Mouse (Mus musculus) retina, adult 2 months (tissue): Measurements from ENCODE around the gene Rhbdd3.
"Not testable (repeated sequence)": the region's sequence is repeated elsewhere in the genome, so short reads cannot be mapped to it uniquely, and the experiment has no call there.

ENCODE experiments used
- DNase-seq: peaks from one replicate; pipeline ENCODE4 v3.0.0-alpha.2; 2012; ENCODE audit warnings: low read depth, low spot score

Gene Rhbdd3

DNA sequence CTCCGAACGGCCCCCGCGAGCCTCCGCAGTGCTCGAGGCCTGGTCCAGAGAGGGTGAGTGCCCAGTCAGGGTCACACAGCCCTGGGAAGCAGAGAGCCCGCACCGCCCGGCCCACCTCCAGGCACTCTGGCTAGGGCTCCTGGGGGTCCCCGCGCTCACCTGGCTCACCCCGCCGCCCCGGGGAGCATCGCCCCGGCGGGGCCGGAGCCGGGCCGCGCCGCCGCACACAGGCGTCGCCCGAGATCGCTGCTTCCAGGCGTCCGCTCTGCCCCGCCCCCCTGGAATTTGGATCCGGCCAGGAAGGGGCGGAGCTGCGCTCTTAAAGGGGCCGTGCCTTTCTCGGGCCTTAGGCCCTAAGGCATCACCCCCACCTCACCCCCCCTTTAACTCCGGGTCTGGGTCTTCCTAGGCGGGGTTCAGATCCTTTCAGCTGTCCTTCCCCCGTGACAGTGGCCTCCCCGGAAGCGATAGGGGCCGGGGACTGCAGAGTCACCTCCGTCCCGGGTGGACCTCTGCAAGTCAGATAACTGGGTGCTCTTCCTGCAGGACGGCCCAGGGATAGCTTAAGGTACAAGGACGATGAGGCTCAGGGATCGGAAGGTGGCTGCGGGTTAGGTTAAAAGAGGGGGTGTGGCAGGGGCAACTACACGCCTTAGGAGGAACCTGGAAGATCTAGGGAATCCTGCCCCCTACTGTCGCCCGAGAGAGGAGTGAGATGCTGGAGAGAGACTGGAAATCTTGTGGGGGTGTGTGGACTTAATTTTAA, 33.5 kb upstream of the Rhbdd3 start, which contains the start of gene Gas2l1:
TSS of gene Gas2l1 (minus strand) at position 272 of the 766 bp plus-strand sequence.
- DNase-seq: peak; percentile 65

DNA sequence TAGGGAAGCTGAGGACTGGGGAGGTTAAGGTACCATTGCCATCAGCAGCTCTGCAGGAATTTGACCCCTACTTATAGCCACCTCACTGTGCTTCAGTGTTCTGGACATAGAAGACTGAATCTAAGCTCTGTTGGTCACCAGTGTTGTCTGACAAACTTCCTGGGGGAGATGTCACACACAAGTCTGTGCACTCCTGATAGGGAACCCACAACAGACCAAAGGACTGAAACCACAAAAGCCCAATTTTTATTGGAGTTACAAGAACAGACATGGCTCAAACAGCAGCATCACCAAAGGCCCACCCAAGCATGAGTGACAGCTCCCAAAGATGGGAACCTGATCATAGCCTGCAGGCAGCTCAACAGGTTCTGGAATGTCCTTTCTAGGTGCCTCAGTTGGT, 31.7 kb upstream of the Rhbdd3 start:
- DNase-seq: no peak

DNA sequence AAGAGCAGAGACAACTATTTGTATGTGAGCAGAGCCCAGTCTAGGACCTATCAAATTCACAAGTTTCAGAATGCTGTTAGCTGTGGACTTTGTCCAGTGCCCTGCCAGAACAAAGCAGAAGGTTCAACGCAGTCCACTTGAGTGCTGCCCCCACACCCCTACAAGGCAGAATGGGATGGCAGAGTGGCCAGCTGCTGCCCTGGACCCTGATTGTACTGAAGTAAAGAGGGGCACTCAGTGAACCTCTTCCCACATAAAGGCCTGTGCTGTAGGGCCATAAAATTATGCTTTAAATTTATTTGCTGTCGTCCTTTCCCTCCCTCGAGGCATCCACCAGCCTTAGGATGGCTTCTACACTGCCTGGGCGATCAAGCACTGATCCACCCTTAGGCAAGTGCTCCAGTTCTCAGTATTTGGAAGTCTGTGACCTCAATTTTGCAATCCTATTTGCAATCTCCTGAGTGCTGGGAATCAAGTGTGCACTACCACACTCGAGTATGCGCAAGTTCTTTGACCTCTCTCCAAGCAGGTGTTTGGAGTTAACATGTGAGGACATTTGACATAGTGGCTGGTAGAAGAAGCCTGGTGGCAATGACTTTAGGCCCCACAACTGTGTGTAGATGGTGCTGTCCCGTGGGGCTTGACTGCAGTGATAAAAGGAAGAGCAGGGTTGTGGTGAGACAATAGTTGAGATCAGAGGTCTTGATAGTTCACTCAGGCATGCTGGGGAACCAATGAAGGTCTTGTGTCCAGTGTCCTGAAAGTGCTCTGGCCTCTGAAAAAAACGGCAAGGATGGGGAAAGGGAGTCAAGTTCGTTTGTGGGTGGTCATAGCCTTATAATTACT, 30.4 kb upstream of the Rhbdd3 start:
- no peak for DNase-seq

DNA sequence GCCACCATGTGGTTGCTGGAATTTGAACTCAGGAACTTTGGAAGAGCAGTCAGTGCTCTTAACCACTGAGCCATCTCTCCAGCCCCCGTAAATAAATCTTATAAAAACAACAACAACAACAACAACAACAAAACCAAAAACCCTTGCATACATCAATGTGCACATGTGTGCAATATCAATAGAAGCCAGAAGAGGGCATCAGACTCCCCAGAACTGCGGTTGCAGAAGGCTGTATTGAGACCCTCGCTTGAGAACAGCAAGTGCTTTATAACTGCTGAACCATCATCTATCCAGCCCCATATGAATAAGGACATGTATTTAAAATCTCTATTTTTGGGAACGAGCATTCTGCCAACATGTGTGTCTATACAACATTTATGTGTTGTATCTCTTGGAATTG, 23.8 kb upstream of the Rhbdd3 start:
- no peak for DNase-seq

DNA sequence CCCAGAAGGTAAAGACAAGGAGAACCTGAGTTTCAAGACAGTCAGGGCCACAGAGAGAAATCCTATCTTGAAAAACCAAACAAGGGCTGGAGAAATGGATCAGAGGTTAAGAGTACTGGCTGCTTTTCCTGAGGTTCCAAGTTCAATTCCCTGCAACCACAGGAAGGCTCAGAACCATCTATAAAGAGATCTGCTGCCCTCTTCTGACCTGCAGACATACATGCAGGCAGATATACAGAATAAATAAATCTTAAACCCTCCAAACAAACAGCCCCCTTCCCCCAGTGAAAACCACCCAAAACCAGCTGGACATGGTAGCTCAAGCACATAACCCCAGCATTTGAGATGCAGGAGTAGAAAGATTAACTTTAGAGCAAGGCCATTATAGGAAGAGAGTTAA, 23.0 kb upstream of the Rhbdd3 start:
- no peak for DNase-seq

DNA sequence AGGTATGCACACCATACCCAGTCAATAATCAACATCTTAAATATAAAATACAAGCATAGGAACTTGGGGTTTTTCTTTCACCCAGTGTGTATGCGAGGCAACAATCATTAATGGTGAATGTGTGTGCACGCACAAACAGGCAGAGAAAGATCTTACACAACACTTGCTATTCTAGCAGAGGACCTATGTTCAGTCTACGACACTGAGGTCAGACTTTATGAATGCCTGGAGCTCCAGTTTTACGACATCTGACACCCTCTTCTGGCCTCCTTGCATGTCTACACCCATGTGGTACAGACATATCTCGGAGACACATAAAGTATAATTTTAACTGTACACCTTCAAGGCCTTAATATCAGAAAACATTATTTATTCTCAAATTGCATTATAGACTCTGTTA, 21.9 kb upstream of the Rhbdd3 start:
- not testable (repeated sequence) for DNase-seq

DNA sequence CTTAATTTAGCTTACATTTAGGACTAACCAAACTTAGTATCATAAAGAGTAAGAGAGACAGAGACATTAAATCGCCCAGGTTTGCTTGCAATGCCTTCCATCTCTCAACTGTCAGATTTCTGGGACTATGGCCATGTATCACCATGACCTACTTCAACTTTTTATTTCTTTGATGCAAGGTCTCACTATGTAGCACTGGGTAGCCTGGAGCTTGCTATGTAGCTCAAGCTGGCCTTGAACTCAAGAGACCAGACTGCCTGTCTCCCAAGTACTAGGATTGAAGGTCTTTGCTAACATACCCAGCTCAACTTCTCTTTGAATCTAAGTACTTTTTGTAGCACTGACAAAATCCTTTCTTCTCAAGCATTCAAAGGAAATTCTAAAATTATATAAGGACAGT, 9.6 kb upstream of the Rhbdd3 start:
- no peak for DNase-seq

DNA sequence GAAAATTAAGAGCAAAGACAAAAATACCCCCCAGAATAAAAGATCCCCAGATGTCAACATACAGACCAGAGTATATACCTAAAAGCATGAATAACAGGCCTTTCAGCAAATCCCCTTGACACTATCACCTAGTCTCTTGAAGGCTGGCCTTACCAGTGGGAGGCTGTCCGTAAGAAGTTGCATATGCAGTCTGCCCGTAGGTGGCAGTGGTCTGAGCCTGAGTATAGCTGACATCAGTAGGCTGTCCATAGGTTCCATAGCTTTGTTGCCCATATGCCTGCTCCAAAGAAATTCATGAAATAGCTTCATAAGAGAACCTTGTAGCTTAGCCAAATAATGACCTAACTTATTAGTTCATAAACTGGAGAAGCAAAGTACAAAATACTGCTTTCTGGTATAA, 7.0 kb upstream of the Rhbdd3 start:
- DNase-seq: no peak

DNA sequence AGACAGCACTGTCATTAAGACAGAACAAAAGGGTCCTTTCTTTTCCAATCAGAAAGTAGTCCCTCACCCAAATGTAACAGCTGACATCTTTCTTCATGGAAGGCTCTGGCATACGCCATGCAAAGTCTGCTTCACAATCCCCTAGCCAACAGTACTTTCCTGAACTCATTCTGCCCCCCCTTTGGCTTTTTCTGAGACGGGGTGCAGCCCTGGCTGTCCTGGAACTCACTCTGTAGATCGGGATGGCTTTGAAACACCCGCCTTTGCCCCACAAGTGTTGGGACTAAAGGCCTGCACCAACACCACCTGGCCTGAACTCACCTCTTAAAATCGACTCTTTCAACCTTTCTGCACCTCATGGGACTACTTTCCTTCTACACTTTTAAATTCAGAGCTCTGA, 2.8 kb upstream of the Rhbdd3 start:
- DNase-seq: no peak

DNA sequence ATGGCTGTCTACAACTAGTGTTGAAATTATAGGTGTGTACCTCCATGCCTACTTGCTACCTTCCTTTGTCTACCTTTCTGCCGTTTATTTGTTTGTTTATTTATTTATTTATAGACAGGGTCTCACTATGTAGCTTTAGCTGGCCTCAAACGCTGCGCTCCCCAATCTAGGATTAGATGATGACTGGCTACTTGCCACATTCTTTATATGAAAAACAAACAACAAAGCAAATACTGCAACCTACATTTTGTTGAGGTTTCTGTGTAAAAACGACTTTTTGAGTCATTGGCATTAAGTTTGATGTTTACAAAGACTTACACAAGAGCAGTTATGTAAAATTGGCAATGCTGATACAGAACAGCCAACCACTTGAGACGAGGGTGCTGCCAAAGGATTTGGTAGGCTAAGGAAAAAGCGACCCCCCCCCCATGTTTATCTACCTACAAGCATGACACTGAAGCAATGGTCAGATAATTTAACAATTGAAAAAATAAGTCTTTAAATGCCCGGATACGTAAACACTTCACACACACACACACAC, 2.2 kb upstream of the Rhbdd3 start:
- DNase-seq: no peak

DNA sequence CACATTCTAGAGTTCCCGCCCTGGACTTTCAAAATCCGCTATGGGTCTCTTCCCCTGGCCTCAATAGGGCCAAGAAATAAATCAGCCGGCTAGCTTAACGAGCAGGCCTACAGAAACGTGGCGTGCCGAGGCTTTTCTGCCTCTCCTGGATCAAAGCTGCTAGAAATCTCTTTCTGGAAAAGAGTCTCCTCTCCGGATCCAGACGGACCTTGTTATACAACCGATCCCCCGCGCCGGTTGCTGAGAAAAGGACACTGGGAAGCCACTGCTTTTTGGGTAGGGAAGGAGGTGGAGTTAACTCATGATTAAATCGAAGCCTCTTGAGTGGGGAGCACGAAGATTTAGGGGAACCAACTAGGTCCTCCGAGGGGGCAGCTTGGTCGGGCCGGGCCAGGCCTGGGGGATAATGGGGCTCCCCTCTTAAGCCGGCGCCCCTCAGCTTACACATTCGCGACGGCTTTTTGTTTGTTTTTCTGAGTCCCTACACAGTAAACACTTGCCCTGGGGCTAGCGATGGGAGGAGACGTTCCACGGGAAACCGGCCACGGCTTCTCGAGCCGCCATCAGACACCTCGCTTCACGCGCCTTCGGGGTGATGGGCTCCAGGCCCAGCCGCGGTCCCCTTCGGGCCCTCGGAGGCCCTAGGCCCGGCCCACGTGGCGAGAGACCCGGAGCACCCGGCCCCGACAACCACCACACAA, 541 bp upstream of the Rhbdd3 start:
- no peak for DNase-seq

DNA sequence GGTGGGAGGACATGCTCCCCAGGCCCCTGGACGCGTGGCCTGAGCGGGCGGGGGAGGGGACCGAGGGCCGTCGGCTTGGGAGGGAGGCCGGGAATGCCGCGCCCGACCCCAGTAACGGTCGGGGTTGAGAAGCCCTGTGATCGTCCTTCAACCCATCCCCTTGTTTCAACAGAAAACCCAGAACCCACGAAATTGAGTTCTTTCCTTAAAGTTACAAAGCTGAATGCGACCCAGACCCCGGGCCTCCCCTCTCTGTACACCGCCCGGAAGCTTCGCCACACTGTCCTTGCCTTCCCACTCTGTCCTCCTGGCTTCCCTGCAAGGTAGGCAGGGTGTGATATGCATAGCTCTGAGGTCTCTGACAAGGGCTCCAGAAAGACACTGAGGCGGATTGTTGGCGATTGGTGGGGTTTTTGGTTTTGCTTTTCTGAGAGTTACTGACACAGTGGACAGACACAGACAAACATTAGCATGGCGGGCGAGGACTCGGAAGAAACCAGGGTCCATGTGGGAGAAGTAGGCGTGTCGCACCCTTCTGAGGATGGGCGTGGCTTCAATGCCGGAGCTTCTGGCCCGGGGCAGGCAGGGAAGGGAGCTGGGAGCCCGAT, 954 bp downstream of the Rhbdd3 start:
- DNase-seq: peak; percentile 57

DNA sequence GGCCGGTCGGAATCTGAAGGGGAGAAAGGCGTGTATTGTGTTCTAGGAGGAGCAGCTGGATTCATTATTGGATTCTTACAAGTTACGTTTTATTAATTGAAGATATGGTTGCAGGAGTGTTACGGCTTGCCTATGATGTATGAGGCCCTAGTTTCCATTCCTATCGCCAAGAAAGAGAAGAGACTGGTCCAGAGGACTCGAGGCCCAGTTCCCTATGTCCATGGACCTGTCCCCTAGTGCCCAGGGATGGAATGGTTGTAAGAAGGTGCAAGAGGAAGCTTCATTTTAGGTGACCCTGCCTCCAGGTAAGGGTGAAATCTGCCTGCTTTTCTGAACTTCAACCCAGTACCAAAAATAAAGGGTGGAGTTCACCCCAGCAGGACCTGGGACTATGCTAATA, 1.6 kb downstream of the Rhbdd3 start:
- no peak for DNase-seq

DNA sequence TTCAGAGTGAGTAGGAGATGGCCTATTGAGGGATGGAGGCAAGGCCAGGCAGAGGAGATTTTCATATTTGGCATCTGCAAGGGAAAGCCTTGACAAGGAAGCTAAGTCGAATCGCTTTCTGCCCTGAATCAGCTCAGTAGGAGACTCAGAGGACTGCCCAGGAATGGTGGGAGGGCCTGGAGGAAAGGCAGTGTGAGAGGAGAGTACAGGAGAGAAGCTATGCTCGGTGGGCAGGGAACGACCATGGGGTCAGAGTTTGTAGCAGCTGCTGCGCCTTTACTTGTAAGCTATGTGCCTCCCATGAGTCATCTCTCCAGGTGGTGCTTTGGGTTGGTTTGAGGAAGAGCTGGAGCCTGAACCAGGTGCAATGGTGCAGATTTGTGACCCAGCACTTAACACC, 2.1 kb downstream of the Rhbdd3 start:
- DNase-seq: no peak

DNA sequence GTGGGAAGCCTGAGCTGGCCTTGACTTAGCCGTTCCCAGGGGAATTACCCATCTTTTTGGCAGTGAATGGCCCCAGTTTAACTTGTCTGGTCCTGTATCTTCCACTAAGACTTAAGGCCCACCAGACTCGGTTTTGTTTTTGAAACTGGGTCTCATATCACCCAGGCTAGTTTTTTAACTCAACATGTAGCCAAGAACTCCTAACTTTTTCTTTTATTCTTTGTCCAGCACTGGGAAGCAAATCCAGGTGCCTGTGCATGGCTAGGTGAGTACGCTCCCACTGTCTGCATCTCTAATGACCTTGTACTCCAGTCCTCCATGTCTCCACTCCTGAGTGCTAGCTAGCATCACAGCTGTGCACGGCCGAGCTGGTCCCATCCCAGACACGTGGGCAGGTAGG, 2.9 kb downstream of the Rhbdd3 start:
- DNase-seq: no peak

DNA sequence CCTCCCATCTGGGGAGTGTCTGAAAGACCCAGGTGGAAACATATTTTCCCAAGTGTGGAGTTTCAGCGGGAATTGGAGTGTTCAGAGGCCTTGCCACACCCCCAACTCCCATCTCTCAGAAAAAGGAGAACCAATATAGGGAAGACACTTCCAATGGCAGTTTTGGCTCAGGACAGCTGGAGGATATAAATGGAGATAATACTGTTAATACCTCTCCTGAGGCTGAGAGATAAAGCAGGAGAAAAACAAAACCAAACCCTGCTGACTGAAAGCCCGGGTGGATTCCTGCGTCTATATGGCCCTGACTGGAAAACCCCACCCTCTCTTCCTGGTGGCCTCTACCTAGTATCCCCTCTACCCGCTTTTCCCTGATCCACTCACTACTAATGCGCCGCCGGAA, 3.7 kb downstream of the Rhbdd3 start:
- DNase-seq: no peak

DNA sequence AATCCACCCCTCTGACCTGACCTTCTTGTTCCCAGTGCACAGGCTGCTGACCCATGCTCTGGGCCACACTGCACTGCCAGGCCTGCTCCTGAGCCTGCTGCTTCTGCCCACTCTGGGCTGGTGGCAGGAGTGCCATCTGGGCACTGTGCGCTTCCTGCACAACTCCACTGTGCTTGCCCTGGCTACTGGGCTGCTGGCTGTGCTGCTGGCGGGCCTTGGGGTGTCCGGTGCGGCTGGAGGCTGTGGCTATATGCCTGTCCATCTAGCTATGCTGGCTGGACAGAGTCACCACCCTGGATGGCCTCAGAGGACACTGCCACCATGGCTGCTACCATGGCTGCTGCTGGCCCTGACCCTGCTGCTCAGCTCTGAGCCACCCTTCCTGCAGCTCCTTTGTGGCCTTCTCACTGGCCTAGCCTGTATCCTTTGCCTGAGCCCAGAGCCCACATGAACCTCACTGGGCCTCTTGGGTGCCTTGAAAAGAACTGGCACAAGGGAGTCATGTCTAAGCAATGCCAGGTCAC, 5.3 kb downstream of the Rhbdd3 start:
- no peak for DNase-seq

DNA sequence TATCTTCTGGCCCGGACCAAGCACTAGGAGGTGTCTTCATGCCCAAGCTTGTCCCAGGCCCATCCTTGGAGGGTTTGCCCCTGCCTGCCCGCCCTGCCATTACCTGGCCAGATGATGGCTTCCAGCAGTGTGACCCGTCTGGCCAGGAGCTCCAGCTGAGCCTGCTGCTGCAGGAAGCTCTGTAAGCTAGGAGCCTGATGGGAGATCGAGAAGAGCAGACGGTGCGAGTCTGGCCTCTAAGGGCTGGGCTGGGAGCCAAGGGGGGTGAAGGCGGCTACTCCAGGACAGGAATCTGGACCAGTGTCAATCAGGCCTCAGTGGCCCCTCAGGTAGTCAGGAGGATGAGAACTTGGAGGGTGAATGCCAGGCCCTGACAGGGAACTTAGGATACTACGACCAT, 10.7 kb downstream of the Rhbdd3 start:
- DNase-seq: no peak

DNA sequence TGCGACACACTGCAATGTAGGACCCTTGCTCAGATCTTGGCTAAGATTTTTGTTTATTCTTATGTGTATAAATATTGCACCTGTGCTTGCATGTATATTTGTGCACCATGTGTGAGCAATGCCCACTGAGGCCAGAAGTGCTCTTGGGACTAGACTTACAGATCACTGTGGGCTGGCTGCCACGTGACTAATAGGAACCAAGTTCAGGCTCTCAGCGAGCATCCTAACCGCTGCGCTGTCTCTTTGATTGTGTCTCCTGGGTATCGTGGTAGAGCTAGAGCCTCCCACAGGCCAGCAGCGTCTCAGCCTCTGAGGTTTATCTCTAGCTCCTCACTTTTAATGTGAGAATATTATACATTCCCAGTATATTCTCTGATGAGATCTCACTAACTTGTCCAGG, 14.9 kb downstream of the Rhbdd3 start:
- no peak for DNase-seq

DNA sequence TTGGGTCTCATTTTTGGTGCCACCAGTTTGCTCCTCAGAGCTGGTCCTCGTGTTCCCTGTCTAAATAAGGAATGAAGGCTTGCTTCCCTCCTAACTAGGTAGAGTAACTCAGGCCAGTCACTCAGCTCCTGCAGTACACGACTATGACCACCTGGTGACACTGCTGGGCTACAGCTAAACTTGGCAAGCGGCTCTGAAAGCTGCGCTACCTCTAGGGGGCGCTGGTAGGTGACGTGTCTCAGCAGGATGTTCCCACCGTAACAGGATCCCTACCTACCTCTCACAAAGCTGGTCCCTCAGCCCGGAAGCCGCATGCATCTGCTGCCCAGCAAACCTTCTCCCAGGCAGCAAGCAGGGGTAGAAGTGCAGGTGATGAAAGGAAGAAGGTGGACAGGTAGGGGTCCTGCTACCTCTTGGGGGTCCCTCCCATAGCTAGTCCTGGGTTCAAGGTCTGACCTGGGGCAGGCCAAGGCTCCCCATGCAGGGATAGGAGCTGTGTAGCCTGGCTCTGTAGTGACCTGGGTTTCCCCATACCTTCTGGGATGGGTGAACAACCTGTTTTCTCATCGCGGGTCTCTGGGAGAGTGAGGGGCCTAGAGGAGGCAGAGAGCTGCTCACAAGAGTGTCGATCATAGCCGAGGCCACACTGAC, 16.3 kb downstream of the Rhbdd3 start:
- peak; percentile 65 for DNase-seq

DNA sequence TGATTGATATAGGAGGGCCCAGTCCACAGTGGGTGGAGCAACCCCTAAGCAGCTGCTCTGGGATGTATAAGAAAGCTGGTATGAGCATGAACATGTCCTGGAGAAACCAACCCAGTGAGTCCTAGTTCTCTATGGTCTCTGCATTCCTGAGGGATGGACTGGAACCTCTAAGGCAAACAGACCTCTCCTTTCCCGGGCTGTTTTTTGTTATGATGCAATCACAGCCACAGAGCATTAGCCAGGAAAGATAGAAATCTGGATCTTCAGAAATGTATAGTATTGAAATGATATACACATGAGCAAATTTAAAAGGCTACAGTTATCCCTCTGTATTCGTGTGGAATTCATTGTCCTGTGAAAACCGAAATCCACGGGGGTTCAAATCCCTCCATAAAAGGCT, 27.0 kb downstream of the Rhbdd3 start:
- DNase-seq: no peak
